Mouse (Mus musculus): ENCODE measurements at regions not wholly inside any gene's neighbourhood (a gene's known extent, or its start where the extent isn't known, plus 50 kb on each side); places are given as distances from the start of the nearest gene placed in this dataset.
A peak's percentile ranks its signal among the peaks of the same experiment; 100 is the strongest.

DNA sequence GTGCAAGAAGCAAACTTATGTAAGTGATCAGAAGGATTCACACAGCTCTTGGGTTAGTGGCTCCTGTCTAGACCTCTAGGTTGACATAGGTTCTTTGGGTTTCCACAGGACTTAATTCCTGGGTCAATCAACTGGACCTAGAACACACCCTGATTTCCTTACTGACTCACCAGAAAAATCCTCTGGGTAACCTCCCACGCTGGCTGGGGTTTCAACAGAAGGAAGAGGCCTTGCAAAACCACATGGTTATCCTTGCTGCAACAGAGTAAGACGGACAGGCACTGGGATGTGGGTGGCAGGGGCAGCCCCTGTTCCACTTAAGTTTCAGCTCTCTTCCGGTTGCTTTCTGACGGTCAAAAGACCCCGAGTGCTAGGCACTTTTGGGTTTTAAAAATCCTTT is 88.2 kb upstream of the Ddhd1 start:
- 72% methylated on average over 5 of the region's 5 CpGs for WGBS
- Histone ChIP-seq H3K4me1 (ENCODE audit: control insufficient read depth, insufficient read depth, low read length) (no peaks in the 10 kb centered on the region), H3K27me3 (ENCODE audit: control insufficient read depth, insufficient read depth, low read length) (no peaks in the 10 kb centered on the region), H3K9ac (ENCODE audit: low read length) (no peak overlapping the region), H3K4me3 (ENCODE audit: low read length) (no peak overlapping the region), H3K27ac (ENCODE audit: low read length) (no peak overlapping the region), H3K9me3 (replicated peaks; ENCODE audit: control insufficient read depth, low read length) (no peaks in the 10 kb centered on the region), H3K36me3 (ENCODE audit: control insufficient read depth, insufficient read depth) (no peaks in the 10 kb centered on the region), H3K4me2 (ENCODE audit: low read depth, low read length) (no peak overlapping the region)
- no peak for ATAC-seq (replicated peaks; ENCODE audit: extremely low read depth, insufficient read depth, low FRiP score)

DNA sequence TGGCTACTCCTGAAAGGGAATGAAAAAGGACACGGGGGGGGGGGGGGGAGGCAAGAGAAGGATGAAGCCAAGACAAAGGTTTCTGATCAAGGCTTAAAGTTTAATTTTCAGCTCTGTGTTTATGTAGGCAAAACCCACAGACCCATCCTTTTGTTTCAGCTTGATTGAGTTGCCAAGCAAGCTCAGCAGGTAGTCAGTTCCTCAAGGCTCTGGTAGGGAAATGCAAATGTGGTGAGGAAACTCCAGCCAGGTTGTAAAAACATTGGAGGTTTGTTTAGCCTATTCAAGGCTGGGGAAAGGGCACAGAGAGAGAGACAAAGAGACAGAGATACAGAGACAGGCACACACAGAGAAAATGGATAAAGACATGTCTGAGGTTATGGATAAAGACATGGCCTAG is 99.4 kb upstream of the Ddhd1 start:
- no peak for ATAC-seq (replicated peaks; ENCODE audit: extremely low read depth, insufficient read depth, low FRiP score)
- Histone ChIP-seq H3K4me3 (ENCODE audit: low read length) (no peak overlapping the region), H3K27ac (ENCODE audit: low read length) (no peak overlapping the region), H3K27me3 (ENCODE audit: control insufficient read depth, insufficient read depth, low read length) (no peaks in the 10 kb centered on the region), H3K36me3 (ENCODE audit: control insufficient read depth, insufficient read depth) (no peaks in the 10 kb centered on the region), H3K4me2 (ENCODE audit: low read depth, low read length) (no peak overlapping the region), H3K4me1 (ENCODE audit: control insufficient read depth, insufficient read depth, low read length) (no peaks in the 10 kb centered on the region), H3K9me3 (replicated peaks; ENCODE audit: control insufficient read depth, low read length) (no peaks in the 10 kb centered on the region), H3K9ac (ENCODE audit: low read length) (no peak overlapping the region)
- WGBS, result 0% methylated on average over 1 of the region's 1 CpGs

- ATAC-seq (replicated peaks; ENCODE audit: extremely low read depth, insufficient read depth, low FRiP score), result no peak
- H3K27ac ChIP-seq (ENCODE audit: low read length), result no peak overlapping the region
- no peak overlapping the region for H3K4me3 ChIP-seq (ENCODE audit: low read length)
- no peaks in the 10 kb centered on the region for H3K36me3 ChIP-seq (ENCODE audit: control insufficient read depth, insufficient read depth)
- H3K4me2 ChIP-seq (ENCODE audit: low read depth, low read length), result no peak overlapping the region
- H3K9ac ChIP-seq (ENCODE audit: low read length), result no peak overlapping the region
- H3K9me3 ChIP-seq (replicated peaks; ENCODE audit: control insufficient read depth, low read length), result no peaks in the 10 kb centered on the region
- 89% methylated on average over 16 of the region's 16 CpGs for WGBS
- H3K27me3 ChIP-seq (ENCODE audit: control insufficient read depth, insufficient read depth, low read length), result no peaks in the 10 kb centered on the region
- H3K4me1 ChIP-seq (ENCODE audit: control insufficient read depth, insufficient read depth, low read length), result no peaks in the 10 kb centered on the region
Observed at GRCm38 (mm10) chr14:45760890-45761680, 103.1 kb upstream of the Ddhd1 start.

DNA sequence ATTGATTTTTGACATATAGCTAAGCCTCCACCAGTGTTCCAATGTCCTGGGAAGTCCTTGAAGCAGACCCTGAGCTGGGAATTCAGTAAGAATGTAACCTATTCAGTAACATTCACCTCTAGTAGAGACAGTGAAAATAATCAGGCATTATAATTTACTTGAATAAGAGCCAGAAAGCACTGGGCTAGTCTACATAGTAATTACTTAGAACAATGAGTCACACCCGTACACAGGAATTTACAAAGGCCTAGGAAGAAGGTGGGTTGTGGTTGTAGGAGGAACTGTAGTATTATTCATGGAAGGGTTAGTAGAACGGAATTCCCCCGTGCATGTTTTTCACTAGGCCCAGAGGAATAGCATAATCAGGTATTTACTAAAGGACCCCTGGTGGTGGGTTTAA is 106.3 kb upstream of the Ddhd1 start:
- H3K4me2 ChIP-seq (ENCODE audit: low read depth, low read length), result no peak overlapping the region
- no peak for ATAC-seq (replicated peaks; ENCODE audit: extremely low read depth, insufficient read depth, low FRiP score)
- no peak overlapping the region for H3K27ac ChIP-seq (ENCODE audit: low read length)
- H3K9me3 ChIP-seq (replicated peaks; ENCODE audit: control insufficient read depth, low read length), result no peaks in the 10 kb centered on the region
- H3K27me3 ChIP-seq (ENCODE audit: control insufficient read depth, insufficient read depth, low read length), result no peaks in the 10 kb centered on the region
- H3K36me3 ChIP-seq (ENCODE audit: control insufficient read depth, insufficient read depth), result no peaks in the 10 kb centered on the region
- H3K4me3 ChIP-seq (ENCODE audit: low read length), result no peak overlapping the region
- H3K9ac ChIP-seq (ENCODE audit: low read length), result no peak overlapping the region
- 58% methylated on average over 3 of the region's 3 CpGs for WGBS
- no peaks in the 10 kb centered on the region for H3K4me1 ChIP-seq (ENCODE audit: control insufficient read depth, insufficient read depth, low read length)

- Histone ChIP-seq H3K27me3 (ENCODE audit: control insufficient read depth, insufficient read depth, low read length) (no peaks in the 10 kb centered on the region), H3K9me3 (replicated peaks; ENCODE audit: control insufficient read depth, low read length) (no peaks in the 10 kb centered on the region), H3K4me1 (ENCODE audit: control insufficient read depth, insufficient read depth, low read length) (no peaks in the 10 kb centered on the region), H3K4me2 (ENCODE audit: low read depth, low read length) (no peak overlapping the region), H3K27ac (ENCODE audit: low read length) (no peak overlapping the region), H3K4me3 (ENCODE audit: low read length) (no peak overlapping the region), H3K36me3 (ENCODE audit: control insufficient read depth, insufficient read depth) (no peaks in the 10 kb centered on the region), H3K9ac (ENCODE audit: low read length) (no peak overlapping the region)
- no peak for ATAC-seq (replicated peaks; ENCODE audit: extremely low read depth, insufficient read depth, low FRiP score)
- 75% methylated on average over 1 of the region's 1 CpGs for WGBS
Observed at GRCm38 (mm10) chr14:45766582-45766981, 108.6 kb upstream of the Ddhd1 start.

DNA sequence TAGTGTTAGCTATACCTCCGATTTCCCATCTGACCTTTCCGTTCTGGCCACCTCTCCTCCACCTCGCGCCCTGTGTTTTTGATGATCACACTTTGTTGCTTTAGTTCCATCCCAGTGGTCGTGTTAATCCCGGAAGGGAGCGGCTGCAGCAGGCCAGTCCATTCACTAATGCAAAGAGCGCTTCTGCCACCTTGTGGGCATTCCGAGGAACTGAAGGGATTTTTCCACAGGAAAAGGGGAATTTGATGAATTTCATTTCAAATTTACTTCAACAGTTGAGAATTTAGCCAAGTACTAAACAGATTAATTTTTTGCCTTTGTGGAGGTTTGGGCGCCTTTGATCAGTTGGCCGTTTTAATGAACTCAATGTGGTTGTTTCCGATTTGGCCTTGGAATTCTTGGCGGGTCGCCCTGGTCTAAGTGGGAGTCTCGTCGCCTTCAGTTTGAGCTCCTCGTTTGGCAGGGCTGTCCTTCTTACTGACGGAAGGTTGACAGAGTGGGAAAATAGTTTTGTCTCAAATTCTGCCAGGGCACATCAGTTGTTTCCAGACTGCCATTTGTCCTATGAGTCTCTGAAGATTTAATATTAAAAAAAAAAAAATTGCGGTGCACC is 114.8 kb upstream of the Ddhd1 start:
- Histone ChIP-seq H3K4me2 (ENCODE audit: low read depth, low read length) (peak overlapping the region; percentile 66), H3K4me3 (ENCODE audit: low read length) (peak overlapping the region; percentile 47), H3K36me3 (ENCODE audit: control insufficient read depth, insufficient read depth) (no peaks in the 10 kb centered on the region), H3K27me3 (ENCODE audit: control insufficient read depth, insufficient read depth, low read length) (no peaks in the 10 kb centered on the region), H3K9me3 (replicated peaks; ENCODE audit: control insufficient read depth, low read length) (no peaks in the 10 kb centered on the region), H3K9ac (ENCODE audit: low read length) (peak overlapping the region; percentile 31; the same call in 1 of the 2 replicates), H3K27ac (ENCODE audit: low read length) (no peak overlapping the region), H3K4me1 (ENCODE audit: control insufficient read depth, insufficient read depth, low read length) (peaks cover 6% of the 10 kb centered on the region; the same call in 1 of the 2 replicates)
- peak; percentile 55 for ATAC-seq (replicated peaks; ENCODE audit: extremely low read depth, insufficient read depth, low FRiP score)
- 11% methylated on average over 19 of the region's 19 CpGs for WGBS

- 31% methylated on average over 7 of the region's 7 CpGs for WGBS
- peak overlapping the region; percentile 66 for H3K4me2 ChIP-seq (ENCODE audit: low read depth, low read length)
- H3K4me1 ChIP-seq (ENCODE audit: control insufficient read depth, insufficient read depth, low read length), result peaks cover 6% of the 10 kb centered on the region; the same call in 1 of the 2 replicates
- ATAC-seq (replicated peaks; ENCODE audit: extremely low read depth, insufficient read depth, low FRiP score), result 0 out of 2 replicates have a peak, but pooled peaks have one; percentile 37
- H3K9me3 ChIP-seq (replicated peaks; ENCODE audit: control insufficient read depth, low read length), result peaks cover 4% of the 10 kb centered on the region; the same call in 1 of the 2 replicates
- H3K9ac ChIP-seq (ENCODE audit: low read length), result no peak overlapping the region
- no peak overlapping the region for H3K27ac ChIP-seq (ENCODE audit: low read length)
- H3K36me3 ChIP-seq (ENCODE audit: control insufficient read depth, insufficient read depth), result no peaks in the 10 kb centered on the region
- no peaks in the 10 kb centered on the region for H3K27me3 ChIP-seq (ENCODE audit: control insufficient read depth, insufficient read depth, low read length)
- H3K4me3 ChIP-seq (ENCODE audit: low read length), result no peak overlapping the region
Observed at GRCm38 (mm10) chr14:45773326-45773725, 115.4 kb upstream of the Ddhd1 start.

GRCm38 (mm10) chr14:45781850-45782249 is 123.9 kb upstream of the Ddhd1 start:
- ATAC-seq (replicated peaks; ENCODE audit: extremely low read depth, insufficient read depth, low FRiP score), result no peak
- Histone ChIP-seq H3K4me1 (ENCODE audit: control insufficient read depth, insufficient read depth, low read length) (no peaks in the 10 kb centered on the region), H3K9ac (ENCODE audit: low read length) (no peak overlapping the region), H3K27me3 (ENCODE audit: control insufficient read depth, insufficient read depth, low read length) (no peaks in the 10 kb centered on the region), H3K9me3 (replicated peaks; ENCODE audit: control insufficient read depth, low read length) (peaks cover 9% of the 10 kb centered on the region), H3K36me3 (ENCODE audit: control insufficient read depth, insufficient read depth) (no peaks in the 10 kb centered on the region), H3K4me2 (ENCODE audit: low read depth, low read length) (no peak overlapping the region), H3K27ac (ENCODE audit: low read length) (no peak overlapping the region), H3K4me3 (ENCODE audit: low read length) (no peak overlapping the region)
- WGBS, result 65% methylated on average over 6 of the region's 6 CpGs

- no peak for ATAC-seq (replicated peaks; ENCODE audit: extremely low read depth, insufficient read depth, low FRiP score)
- H3K36me3 ChIP-seq (ENCODE audit: control insufficient read depth, insufficient read depth), result no peaks in the 10 kb centered on the region
- 0 out of 2 replicates have a peak, but pooled peaks cover 2% of the 10 kb centered on the region for H3K9me3 ChIP-seq (replicated peaks; ENCODE audit: control insufficient read depth, low read length)
- H3K9ac ChIP-seq (ENCODE audit: low read length), result no peak overlapping the region
- no peak overlapping the region for H3K4me2 ChIP-seq (ENCODE audit: low read depth, low read length)
- WGBS, result 69% methylated on average over 1 of the region's 1 CpGs
- no peaks in the 10 kb centered on the region for H3K27me3 ChIP-seq (ENCODE audit: control insufficient read depth, insufficient read depth, low read length)
- no peaks in the 10 kb centered on the region for H3K4me1 ChIP-seq (ENCODE audit: control insufficient read depth, insufficient read depth, low read length)
- H3K4me3 ChIP-seq (ENCODE audit: low read length), result no peak overlapping the region
- H3K27ac ChIP-seq (ENCODE audit: low read length), result no peak overlapping the region
Observed at GRCm38 (mm10) chr14:45794980-45795379, 137.0 kb upstream of the Ddhd1 start.

Measured in heart, embryonic 16.5 days (tissue).